Mouse (Mus musculus): ENCODE measurements around the gene Gm13271. TPM values are rescaled to one million over a fixed set of nuclear protein-coding genes. Genes with fewer than 3 reads are reported as not detected.
"Not testable (repeated sequence)": the region's sequence is repeated elsewhere in the genome, so short reads cannot be mapped to it uniquely, and the experiment has no call there.

The Gm13271 gene
- polyA plus RNA-seq, 1 experiment, result not detected

DNA sequence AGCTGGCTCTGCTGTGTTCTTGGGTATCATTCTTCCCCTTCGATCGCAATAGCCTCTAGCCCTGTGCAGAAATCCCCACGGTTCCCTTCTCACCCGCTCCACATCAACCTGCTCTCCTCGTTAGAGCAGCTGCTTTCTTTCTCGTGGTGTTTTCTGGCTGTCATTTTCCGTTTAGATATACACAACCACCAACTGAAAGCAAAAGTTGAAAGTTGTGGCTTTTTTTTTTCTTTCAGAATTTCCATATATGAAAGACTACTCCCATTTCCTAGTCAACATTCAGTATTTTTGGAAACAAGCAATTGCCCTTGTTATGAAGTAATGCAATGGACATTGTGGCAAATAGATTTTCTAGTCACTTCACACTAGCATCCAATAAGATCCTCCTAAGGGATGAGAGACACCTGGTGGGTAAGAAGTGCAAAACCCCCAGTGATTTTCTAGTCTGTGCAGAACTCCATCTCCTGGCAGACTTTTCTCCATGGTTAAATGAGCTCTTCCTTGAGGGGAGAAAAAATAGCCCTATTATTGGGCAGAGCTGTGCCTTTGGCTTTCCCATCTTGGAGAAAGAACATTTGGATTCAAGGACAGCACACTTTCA is 11.8 kb upstream of the Gm13271 start:
- no peak overlapping the region for H3K27ac ChIP-seq (ENCODE audit: insufficient read depth, low read depth, low read length)
- TF ChIP-seq POLR2A (IDR thresholded peaks at IDR 0.05; ENCODE audit: low read depth, low read length) (no peak), CTCF (IDR thresholded peaks at IDR 0.05; ENCODE audit: extremely low read depth, insufficient read length, insufficient replicate concordance, low read depth, low read length) (no peak)
- no peaks in the 10 kb centered on the region for H3K4me1 ChIP-seq (ENCODE audit: control insufficient read depth, insufficient read depth, insufficient read length, low read length)
- no peaks in the 10 kb centered on the region for H3K27me3 ChIP-seq (ENCODE audit: control insufficient read depth, insufficient read depth, low read length)
- WGBS, result 67% methylated on average over 7 of the region's 7 CpGs
- H3K4me3 ChIP-seq (ENCODE audit: low read depth, low read length), result no peak overlapping the region
- H3K36me3 ChIP-seq (ENCODE audit: control insufficient read depth, insufficient read depth, low read length), result no peaks in the 10 kb centered on the region

GRCm38 (mm10) chr4:88744207-88744606 is 10.5 kb upstream of the Gm13271 start:
- no peak overlapping the region for H3K27ac ChIP-seq (ENCODE audit: insufficient read depth, low read depth, low read length)
- TF ChIP-seq CTCF (IDR thresholded peaks at IDR 0.05; ENCODE audit: extremely low read depth, insufficient read length, insufficient replicate concordance, low read depth, low read length), result no peak
- no peaks in the 10 kb centered on the region for H3K27me3 ChIP-seq (ENCODE audit: control insufficient read depth, insufficient read depth, low read length)
- H3K36me3 ChIP-seq (ENCODE audit: control insufficient read depth, insufficient read depth, low read length), result no peaks in the 10 kb centered on the region
- WGBS, result 63% methylated on average over 3 of the region's 3 CpGs
- H3K4me3 ChIP-seq (ENCODE audit: low read depth, low read length), result no peak overlapping the region
- H3K4me1 ChIP-seq (ENCODE audit: control insufficient read depth, insufficient read depth, insufficient read length, low read length), result no peaks in the 10 kb centered on the region

DNA sequence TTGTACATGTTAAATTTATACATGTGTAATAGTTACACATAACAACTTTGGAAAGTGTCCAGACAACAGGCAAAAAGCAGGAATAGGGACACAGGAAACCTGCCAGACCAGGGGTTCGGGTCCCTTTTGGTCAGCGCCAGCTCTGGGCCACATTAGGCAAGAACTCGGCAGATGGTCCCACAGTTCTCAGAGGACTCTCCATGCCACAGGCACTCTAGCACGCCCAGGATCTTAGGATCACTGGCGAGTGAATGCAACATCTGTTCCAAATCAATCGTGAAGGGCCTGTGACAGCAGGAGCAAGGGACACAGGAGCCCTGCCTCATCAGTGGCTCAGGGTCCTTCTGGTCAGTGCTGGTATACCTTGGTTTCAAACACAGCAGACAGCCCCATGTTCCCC is 4.7 kb upstream of the Gm13271 start:
- no peaks in the 10 kb centered on the region for H3K27me3 ChIP-seq (ENCODE audit: control insufficient read depth, insufficient read depth, low read length)
- H3K4me1 ChIP-seq (ENCODE audit: control insufficient read depth, insufficient read depth, insufficient read length, low read length), result no peaks in the 10 kb centered on the region
- no peaks in the 10 kb centered on the region for H3K36me3 ChIP-seq (ENCODE audit: control insufficient read depth, insufficient read depth, low read length)
- TF ChIP-seq POLR2A (IDR thresholded peaks at IDR 0.05; ENCODE audit: low read depth, low read length), result no peak
- no peak for TF ChIP-seq CTCF (IDR thresholded peaks at IDR 0.05; ENCODE audit: extremely low read depth, insufficient read length, insufficient replicate concordance, low read depth, low read length)
- H3K4me3 ChIP-seq (ENCODE audit: low read depth, low read length), result no peak overlapping the region
- WGBS, result 68% methylated on average over 6 of the region's 6 CpGs
- no peak overlapping the region for H3K27ac ChIP-seq (ENCODE audit: insufficient read depth, low read depth, low read length)

DNA sequence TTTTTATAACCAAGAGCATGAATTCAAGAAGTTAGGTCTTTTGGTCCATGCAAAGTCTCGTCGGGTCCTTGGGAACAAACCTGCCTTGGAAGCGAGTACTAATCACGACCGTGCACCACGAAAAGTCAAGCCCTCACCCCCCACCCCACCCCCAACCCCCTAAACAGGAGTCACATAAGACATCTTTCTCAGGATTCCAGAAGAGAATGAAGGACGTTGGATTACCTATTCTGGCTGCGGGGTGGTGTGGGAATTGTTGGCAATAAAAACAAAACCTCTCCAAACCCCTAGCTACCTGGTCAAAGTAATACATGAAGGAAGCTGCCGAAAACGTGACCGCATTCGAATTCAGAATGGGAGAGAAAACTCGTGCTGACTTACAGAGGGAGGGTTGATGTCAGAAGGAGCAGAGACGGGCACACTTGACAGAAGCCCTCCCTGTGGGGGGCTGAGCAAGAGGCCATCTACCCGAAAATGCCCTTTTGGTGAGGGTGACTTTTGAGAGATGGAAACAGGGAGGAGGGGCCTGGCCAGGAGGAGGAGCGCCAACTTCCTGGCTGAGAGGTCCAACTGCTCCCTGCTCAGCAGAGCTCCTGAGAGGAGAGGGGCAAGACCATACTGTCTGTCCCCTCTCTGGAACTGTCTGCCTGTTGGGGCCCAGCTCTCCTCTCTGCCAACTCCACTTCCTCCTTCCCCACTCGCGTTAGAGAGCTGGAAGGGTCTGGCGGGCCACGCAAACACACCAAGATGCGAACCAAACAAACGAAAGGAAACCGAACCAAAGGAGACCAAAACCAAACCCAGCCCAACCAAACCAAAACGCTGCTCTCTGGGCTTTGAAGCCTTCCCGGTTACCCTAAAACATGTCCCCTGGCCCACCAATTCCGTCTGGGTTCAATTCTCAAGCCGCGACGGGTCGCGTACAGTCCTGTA is 2.2 kb downstream of the Gm13271 start:
- H3K27me3 ChIP-seq (ENCODE audit: control insufficient read depth, insufficient read depth, low read length), result not testable (repeated sequence)

DNA sequence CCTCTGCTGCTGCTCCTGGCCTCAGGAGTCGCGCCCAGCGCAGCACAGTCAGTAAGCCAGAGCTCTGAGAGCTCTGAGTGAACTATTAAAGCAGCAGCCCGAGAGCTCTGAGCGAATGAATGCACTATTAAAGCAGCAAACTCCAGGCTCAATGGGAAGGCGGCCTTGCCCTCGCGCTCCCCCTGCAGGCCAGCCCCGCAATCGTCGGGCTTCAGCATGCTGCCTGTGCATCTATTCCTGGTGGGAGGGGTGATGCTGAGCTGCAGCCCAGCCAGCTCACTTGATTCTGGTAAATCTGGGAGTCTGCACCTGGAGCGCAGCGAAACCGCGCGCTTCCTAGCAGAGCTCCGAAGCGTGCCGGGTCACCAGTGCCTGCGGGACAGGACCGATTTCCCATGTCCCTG is 3.0 kb downstream of the Gm13271 start:
- peak overlapping the region; percentile 83; the same call in 1 of the 2 replicates for H3K27ac ChIP-seq (ENCODE audit: insufficient read depth, low read depth, low read length)
- WGBS, result 0% methylated on average over 21 of the region's 21 CpGs
- TF ChIP-seq CTCF (IDR thresholded peaks at IDR 0.05; ENCODE audit: extremely low read depth, insufficient read length, insufficient replicate concordance, low read depth, low read length), result peak; percentile 60
- peak overlapping the region; percentile 75 for H3K4me3 ChIP-seq (ENCODE audit: low read depth, low read length)
- H3K4me1 ChIP-seq (ENCODE audit: control insufficient read depth, insufficient read depth, insufficient read length, low read length); H3K27me3 ChIP-seq (ENCODE audit: control insufficient read depth, insufficient read depth, low read length); H3K36me3 ChIP-seq (ENCODE audit: control insufficient read depth, insufficient read depth, low read length): not testable (repeated sequence)

More for the DNA sequence above, 2.2 kb downstream of the Gm13271 start:
- Histone ChIP-seq H3K4me3 (ENCODE audit: low read depth, low read length) (peak overlapping the region; percentile 75), H3K27ac (ENCODE audit: insufficient read depth, low read depth, low read length) (peak overlapping the region; percentile 83)
- not testable (repeated sequence) for H3K4me1 ChIP-seq (ENCODE audit: control insufficient read depth, insufficient read depth, insufficient read length, low read length); H3K36me3 ChIP-seq (ENCODE audit: control insufficient read depth, insufficient read depth, low read length)
- WGBS, result 8% methylated on average over 29 of the region's 31 CpGs

DNA sequence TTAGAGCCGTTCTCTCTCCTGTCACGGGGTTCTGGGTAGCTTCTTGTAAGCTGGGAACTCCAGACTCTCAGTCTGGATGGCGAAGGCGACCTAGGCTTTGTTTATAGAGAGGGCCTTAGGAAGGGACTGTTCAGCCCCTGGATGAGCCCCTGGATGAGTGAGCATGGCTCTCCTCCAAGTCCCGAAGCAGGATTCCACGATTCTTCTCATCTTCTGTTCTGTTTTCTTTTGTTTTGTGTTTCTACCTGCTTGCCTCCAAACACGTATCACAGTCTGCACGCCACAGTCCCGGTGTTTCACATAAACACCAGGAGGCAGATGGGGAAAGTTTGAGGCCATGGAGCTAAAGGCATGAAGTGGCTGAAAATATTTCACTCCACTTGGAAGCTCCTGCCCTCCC is 4.1 kb downstream of the Gm13271 start:
- not testable (repeated sequence) for H3K4me1 ChIP-seq (ENCODE audit: control insufficient read depth, insufficient read depth, insufficient read length, low read length); H3K27ac ChIP-seq (ENCODE audit: insufficient read depth, low read depth, low read length); H3K36me3 ChIP-seq (ENCODE audit: control insufficient read depth, insufficient read depth, low read length); H3K4me3 ChIP-seq (ENCODE audit: low read depth, low read length); H3K27me3 ChIP-seq (ENCODE audit: control insufficient read depth, insufficient read depth, low read length)
- 88% methylated on average over 9 of the region's 9 CpGs for WGBS

DNA sequence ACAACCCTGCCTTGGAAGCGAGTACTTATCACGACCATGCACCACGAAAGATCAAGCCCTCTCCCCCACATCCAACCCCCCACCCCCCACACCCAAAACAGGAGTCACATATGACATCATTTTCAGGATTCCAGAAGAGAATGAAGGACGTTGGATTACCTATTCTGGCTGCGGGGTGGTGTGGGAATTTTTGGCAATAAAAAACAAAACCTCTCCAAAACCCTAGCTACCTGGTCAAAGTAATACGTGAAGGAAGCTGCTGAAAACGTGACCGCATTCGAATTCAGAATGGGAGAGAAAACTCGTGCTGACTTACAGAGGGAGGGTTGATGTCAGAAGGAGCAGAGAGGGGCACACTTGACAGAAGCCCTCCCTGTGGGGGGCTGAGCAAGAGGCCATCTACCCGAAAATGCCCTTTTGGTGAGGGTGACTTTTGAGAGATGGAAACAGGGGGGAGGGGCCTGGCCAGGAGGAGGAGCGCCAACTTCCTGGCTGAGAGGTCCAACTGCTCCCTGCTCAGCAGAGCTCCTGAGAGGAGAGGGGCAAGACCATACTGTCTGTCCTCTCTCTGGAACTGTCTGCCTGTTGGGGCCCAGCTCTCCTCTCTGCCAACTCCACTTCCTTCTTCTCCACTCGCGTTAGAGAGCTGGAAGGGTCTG is 5.1 kb downstream of the Gm13271 start, which contains the start of gene Gm13283:
Gm13283 (plus strand) TSS at position 510 of the 659 bp plus-strand sequence.
- not testable (repeated sequence) for H3K27ac ChIP-seq (ENCODE audit: insufficient read depth, low read depth, low read length); H3K4me1 ChIP-seq (ENCODE audit: control insufficient read depth, insufficient read depth, insufficient read length, low read length); H3K36me3 ChIP-seq (ENCODE audit: control insufficient read depth, insufficient read depth, low read length); H3K27me3 ChIP-seq (ENCODE audit: control insufficient read depth, insufficient read depth, low read length)
- H3K4me3 ChIP-seq (ENCODE audit: low read depth, low read length), result peak within 1 kb of the TSS; percentile 55
- 18% methylated on average over 12 of the region's 14 CpGs for WGBS
